Mouse (Mus musculus) right cerebral cortex, postnatal 4 days (tissue): ENCODE results near the gene Tle4.

Source experiments
- DNase-seq: peaks from one replicate; pipeline ENCODE4 v3.0.0-alpha.2; 2022

Gene Tle4

DNA sequence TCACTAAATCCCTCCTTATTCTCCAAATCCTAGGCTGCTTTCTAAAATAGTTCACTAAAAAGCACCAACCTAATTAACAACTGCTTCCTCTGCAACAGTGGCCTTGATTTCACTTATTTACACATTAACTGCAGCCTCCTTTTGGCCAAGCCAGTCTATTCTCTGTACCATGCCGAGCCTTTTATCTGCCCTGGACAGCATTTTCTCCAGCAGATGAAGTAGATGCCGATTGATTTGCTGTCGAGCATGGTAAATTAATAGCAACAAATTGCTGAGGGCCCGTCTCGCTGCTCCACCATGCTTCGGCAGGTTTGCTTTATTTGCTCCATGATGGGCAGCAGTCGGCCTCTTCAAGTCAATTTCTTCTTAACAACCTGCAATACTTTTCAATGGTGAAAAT lies 7.7 kb downstream of the Tle4 start:
- no peak for DNase-seq

DNA sequence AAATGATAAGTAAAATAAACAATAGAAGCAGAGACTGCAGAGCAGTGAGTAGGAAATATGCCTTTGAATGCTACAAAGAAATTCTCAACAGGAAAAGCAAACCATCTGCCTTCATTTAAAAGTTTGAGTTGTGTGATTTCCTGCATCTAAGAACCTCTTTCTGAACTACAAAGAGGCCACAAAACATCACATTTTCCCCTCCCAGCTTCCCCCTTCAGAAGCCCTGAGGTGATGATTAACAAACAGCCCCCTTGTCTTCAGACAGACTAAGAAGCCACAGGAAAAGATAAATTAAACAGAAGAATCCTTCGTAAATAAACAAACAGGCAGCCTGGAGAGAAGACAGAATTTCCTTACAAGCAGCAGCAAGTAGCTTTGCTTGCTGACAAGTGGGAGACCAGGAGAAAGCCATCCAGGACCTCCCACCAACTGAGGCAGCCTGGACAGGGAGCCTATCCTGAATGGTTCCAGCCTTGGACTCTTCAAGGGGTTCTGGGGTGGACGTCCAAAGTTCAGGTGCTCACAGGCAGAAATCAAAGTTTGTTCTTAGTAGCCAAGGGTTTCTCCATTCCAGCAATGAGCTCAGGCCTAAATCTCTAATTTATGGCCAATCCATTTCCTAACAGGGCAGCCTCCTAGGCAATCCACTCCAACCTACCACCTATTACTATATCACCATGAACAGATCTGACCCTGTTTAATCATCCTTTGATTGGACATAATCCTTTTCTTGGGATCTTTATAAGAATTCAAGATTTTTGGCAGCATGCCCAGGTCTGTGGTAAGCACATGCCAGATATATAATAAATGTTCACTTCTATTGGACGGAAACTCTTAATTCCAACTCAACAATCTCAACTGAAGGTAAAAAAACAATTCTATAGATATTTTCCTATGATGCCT lies 9.4 kb downstream of the Tle4 start:
- no peak for DNase-seq

DNA sequence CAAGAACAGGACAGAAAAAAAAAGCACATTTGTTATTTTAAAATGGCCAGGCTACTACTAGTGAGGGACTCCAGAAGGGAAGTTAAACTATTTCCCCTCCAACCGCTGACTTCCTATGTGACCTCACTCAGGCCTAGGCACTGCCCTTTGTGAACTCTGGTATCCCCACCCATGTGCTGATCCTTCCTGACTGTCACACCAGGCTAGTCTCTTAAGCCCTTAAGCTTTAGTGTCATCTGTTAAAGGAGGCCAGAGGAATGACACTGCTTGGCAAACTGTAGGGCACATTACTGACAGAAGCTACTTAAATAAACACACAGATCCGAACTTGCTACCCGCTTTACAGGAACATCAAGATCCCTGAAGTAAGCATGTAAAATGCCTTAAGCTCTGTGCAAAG lies 11.7 kb downstream of the Tle4 start:
- DNase-seq: no peak

- no peak for DNase-seq
These were observed 12.1 kb downstream of the Tle4 start for GRCm38 (mm10) chr19:14585731-14586130.

DNA sequence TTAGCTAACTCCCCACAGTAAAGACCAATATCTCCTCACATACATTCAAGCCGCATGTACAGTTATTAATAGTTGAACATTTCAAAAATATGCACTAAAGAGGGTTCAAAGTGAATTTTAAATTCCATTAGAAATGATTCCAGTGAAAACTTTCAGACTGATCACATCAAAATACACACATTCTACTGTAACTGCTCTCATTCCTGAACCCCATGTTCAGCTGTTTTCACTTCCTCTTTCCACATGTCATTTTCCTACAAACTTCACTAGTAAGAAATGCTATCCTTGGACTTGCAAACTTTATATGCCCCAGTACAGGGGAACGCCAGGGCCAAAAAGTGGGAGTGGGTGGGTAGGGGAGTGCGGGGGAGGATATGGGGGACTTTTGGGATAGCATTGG lies 12.6 kb downstream of the Tle4 start:
- DNase-seq: no peak

DNA sequence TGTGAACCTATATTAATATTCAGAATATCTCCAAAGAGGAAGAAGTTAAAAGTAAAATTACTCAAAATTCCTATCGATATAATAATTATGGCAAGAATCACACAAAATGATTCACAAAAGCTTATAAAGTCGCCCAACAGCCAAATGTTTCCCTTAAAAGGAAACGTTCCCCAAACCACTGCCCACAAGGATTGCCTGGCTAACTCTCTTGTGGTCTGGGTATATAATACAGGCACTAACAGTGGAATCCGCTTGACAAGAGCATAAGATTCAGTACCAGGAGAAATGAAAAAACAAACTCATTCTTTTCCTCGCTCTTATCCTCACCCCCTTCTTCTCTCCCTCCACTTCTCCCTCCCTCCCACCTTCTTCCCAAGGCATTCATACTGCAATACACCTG lies 19.2 kb downstream of the Tle4 start:
- DNase-seq: no peak

DNA sequence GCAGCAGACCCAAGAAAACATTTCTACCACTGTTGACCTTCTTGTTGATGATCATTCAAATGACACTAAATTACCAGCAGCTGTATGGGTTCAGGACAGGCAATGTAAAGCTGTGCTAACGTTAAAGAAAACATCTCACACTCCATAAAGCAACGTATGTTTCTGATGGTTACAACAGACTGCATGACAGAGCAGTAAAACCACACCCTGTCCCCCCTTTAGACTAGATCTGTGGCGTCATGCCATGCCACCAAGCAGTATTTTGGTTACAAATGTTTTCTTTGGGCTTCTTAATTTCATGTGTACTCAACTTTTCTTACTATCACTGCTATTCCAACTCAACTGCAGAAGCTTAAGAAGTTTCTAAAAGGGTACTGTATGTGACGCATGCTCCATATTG lies 19.8 kb downstream of the Tle4 start:
- DNase-seq: no peak

DNA sequence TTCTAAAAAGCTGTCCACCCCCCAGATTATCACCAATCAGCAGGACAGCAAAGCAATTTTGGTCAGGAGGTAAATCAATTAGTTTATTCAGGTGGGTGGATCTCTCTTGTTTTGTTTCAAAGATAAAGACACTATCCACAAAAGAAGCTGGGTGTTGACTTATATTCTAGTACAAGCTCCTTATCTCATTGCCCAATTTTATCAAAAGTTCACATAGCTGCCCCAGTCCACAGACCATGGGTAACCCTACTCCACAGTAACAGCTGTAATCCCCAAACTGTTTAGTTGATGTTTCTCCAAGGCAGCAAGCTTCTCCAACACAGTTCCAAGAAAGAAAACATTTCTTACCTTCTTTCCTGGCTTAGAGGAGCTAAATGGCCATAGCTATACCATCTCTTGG lies 21.5 kb downstream of the Tle4 start:
- DNase-seq: no peak

- no peak for DNase-seq
These were observed 29.0 kb downstream of the Tle4 start for GRCm38 (mm10) chr19:14568879-14569278.

- no peak for DNase-seq
These were observed 30.8 kb downstream of the Tle4 start for GRCm38 (mm10) chr19:14567081-14567480.

DNA sequence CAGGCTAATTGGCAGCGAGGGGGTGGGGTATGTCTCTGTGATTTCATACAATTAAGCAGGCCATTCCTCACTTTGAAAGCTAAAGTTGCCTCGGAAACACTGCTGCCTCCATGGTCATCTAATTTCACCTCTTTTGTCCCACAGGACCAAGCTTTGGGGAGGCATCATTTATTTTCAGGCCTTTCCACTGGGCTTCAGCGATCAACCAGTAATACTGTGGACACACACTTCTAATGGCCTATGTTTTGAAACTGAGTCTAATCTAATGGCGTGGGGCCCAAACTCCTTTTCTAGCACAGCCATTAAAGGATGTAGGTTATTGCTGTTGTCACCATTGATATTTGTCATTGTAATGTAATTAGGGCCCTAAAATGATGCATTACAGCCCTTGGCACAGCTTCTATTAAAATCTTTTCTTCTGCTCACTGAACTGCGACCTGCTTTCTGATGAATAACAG lies 31.3 kb downstream of the Tle4 start:
- no peak for DNase-seq

DNA sequence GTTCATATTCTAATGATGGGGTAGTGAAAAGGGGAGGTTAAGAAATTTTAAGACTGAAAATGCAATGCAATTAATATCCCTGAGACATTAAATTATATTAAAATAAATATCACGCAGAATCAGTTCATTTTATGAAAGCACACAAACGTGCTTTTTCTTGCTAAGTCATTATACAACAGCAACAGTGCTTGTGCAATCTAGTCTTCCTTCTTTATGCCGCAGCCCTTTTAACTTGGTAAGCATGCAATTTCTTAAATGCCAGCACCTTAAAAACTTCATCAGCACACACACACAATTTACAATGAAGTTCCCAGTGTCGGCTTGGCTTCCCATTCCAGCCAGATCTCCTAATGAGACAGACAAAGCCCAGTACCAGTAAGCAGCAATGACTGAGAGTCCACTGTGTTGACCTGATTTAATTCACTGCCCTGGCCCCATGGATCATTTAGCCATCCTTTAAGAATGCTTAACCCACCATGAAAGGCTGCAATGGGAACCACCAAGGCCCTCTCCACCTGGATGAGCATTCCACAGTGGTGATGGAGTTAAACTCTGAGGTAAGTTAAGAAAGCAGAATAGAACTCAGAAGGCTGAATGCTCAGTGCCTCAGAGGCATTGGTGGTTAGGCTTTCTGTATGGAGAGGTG lies 32.3 kb downstream of the Tle4 start:
- DNase-seq: no peak

GRCm38 (mm10) chr19:14563273-14563959 lies 34.4 kb downstream of the Tle4 start:
- no peak for DNase-seq

DNA sequence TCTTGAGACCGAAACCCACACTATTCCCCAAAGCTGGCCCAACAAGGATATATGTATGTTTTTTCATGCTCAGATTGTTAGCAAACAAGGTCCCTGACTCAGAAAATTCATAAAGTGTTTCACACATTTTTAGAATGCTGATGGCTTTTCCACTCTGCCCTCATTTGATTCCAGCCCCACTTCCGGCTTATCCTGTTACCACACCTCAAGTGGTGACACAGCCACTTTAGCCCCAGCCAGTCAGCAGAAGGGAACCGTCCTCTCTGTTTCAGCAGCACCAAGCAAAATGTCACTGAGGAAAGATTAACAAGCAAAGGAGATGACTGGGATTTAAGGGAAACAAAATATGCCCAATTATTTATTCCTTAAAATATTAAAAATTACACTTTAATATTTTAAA lies 50.0 kb downstream of the Tle4 start:
- no peak for DNase-seq

DNA sequence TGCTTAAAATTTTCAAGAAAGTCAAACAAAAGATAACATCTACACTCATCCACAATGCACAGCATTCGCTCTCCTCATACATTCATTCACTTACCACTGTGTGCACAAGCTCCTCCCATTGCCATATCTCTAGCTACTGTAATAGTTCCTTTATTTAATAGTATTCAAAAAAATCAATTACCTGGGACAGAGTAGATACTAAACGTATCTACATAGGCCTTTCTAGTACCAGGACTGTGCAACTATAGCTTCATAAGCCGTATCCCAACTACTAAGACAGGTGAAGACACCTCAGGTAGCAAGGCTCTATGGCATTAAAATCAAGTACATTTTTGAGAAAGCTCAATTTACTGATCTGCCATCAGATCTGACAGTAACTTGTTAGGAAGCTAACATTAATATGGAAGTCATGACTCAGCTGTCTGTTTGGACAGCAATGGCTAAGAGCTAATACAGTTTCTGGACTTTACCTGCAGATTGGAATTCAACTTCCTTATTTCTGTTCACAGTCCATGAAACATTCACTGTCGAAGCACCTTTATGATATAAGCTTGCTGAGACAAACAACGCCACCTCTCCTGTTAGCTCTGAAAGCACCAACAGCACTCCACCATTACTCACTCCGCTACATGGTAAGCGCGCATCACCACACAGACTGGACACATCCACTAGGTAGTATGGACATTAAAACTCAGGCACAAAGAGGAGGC lies 50.6 kb downstream of the Tle4 start:
- no peak for DNase-seq

DNA sequence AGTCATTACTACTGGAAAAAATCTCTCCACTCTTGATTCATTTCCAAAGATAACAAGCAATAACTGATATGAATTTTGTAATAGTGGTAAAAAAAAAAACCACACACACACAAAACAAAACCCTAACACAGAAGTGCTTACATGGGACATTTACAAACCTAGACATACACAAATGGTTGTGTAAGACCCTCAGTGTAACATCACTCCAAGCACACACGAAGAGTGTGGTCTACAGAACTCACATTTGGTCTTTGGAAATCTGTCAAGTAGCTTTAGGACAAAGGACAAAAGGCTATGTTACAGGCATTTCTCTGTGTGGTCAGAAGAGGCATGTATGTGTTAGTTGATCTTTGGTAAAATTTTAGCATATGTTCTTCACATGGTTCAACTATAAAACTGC lies 52.4 kb downstream of the Tle4 start:
- DNase-seq: no peak

DNA sequence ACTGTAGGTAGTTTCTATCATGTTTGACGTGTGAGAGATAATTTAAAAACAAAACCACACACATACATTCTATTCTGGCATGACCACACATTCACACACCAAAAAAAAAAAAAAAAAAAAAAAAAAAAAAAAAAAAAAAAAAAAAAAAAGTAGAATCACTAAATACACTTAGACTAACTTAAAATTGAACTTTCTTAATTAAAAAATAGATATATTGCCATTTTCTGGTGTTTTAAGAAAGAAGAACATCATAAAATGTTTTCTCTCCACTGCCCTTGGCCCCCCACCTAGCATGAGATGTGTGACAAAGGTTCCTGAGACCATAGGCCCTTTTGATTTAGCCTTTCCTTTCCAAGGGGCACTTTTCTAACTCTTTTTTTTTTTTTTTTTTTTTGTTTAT lies 54.5 kb downstream of the Tle4 start:
- no peak for DNase-seq

- no peak for DNase-seq
These were observed 57.2 kb downstream of the Tle4 start for GRCm38 (mm10) chr19:14540678-14541077.

- no peak for DNase-seq
These were observed 61.2 kb downstream of the Tle4 start for GRCm38 (mm10) chr19:14536676-14537075.

DNA sequence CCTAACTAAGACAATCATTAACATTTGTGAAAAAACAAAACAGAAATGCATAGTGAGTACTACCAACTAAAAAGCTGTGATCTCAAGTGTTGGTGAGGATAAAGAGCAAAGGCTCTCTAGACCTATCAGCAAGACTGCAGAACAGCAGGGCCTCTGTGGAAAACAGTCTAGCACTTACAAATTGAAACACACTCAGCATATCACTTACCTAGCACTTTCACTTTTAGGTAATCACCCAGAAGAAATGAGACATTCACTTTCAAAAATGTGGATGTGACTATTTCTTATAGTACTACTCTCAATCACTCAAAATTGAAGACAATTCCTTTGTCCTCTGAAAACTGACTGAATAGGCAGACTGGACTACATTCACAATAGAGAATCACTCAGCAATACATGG lies 63.4 kb downstream of the Tle4 start:
- no peak for DNase-seq

DNA sequence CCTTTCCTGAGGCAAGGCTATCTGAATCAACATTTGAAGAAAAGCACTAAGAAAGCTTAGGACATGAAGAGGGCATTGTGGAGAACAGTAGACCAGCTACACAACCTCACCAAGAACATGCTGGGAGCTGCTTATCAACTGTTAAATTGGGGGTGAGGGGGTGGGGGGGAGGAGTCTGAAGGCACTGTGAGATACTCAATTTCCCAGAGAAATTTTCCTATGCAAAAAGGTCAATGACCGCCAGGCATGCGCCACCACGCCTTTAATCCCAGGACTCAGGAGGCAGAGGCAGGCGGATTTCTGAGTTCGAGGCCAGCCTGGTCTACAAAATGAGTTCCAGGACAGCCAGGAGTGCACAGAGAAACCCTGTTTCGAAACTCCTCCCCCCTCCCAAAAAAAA lies 65.0 kb downstream of the Tle4 start:
- no peak for DNase-seq

- no peak for DNase-seq
These were observed 77.6 kb downstream of the Tle4 start for GRCm38 (mm10) chr19:14520098-14520802.

DNA sequence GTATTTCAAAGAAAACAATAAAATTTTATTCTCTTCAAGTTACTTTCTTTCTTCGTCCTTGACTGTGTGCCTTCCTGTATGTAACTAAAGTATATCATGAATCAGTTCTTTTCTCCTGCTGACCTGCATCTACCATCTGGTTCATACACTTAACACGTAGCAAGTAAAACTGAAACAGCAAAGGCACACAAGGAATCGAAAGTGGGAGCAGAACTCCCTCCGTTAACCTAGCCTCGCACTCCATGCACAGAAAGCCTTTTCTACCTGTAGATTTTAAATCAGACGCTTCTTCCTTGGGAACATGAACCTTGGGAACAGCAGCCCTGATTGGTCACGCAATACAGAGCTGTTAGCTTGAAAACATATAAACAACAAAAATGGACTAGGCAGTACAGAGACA lies 78.7 kb downstream of the Tle4 start:
- DNase-seq: no peak
